Mouse (Mus musculus): Measurements from ENCODE around the gene Adcy4. TPM values are rescaled to one million over a fixed set of nuclear protein-coding genes. Genes with fewer than 3 reads are reported as not detected.
A peak's percentile ranks its signal among the peaks of the same experiment; 100 is the strongest.

The Adcy4 gene
- polyA plus RNA-seq (2015; fragmentation: Nextera tagmentation; extraction: Ambion mirVana) = 20.0 and 20.8 TPM in 2 replicates

DNA sequence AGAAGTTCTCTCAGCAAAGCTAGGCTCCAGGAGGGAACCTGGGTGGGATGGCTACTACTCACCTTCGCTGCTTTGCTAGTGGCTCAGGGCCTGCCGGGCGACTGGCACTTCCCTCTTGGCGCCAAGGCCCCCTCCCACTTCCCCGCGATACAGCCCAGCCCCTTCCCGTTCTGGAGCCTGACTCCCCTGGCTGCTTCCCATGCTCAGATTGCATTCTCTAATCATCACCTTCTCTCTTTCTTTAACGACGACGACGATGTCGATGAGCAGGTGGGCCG is at the start of gene Adcy4:
Gene Adcy4 (minus strand): TSS at position 138 of the 278 bp plus-strand sequence.
- Histone ChIP-seq H3K4me3 (ENCODE audit: low read length) (peak within 1 kb of the TSS; percentile 56), H3K36me3 (ENCODE audit: control insufficient read depth, insufficient read depth, low read length) (no peaks in the 10 kb centered on the region), H3K4me2 (ENCODE audit: low read depth, low read length) (peak within 1 kb of the TSS; percentile 76), H3K27ac (ENCODE audit: low read length) (peak within 1 kb of the TSS; percentile 83), H3K9me3 (ENCODE audit: control insufficient read depth, low read length) (no peaks in the 10 kb centered on the region), H3K27me3 (ENCODE audit: control insufficient read depth, insufficient read depth, low read depth, low read length) (peaks cover 13% of the 10 kb centered on the region), H3K4me1 (replicated peaks; ENCODE audit: control insufficient read depth, insufficient read depth, low read length) (peaks cover 23% of the 10 kb centered on the region), H3K9ac (ENCODE audit: low read length) (peak within 1 kb of the TSS; percentile 72)
- 6% methylated on average over 13 of the region's 13 CpGs for WGBS
- ATAC-seq (ENCODE audit: low read depth) = 0 out of 2 replicates have a peak, but pooled peaks have one; percentile 24

DNA sequence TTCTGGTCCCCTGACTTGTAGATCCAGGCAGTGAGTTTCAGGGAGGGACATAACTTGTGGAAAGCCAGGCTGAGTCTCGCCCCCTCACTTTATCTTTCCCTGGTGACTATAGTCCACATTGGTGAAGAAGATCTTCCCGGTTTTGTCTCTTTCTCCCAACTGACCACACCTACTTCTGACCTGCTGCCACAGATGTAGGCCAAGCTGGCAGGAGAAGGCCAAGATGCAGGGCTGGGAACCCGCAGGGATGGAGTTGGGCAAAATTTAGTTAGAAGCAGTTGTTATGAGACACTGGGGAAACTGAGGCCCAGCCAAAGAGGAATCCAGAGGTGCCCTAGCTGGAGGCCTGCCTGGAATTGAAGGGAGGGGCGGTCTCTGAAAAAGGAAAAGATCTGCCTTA is 49.2 kb upstream of the Adcy4 start:
- no peak overlapping the region for H3K9ac ChIP-seq (ENCODE audit: low read length)
- H3K4me1 ChIP-seq (replicated peaks; ENCODE audit: control insufficient read depth, insufficient read depth, low read length) = peaks cover 19% of the 10 kb centered on the region
- no peaks in the 10 kb centered on the region for H3K27me3 ChIP-seq (ENCODE audit: control insufficient read depth, insufficient read depth, low read depth, low read length)
- no peak overlapping the region for H3K4me3 ChIP-seq (ENCODE audit: low read length)
- ATAC-seq (ENCODE audit: low read depth) = no peak
- H3K4me2 ChIP-seq (ENCODE audit: low read depth, low read length) = no peak overlapping the region
- 78% methylated on average over 4 of the region's 4 CpGs for WGBS
- no peaks in the 10 kb centered on the region for H3K9me3 ChIP-seq (ENCODE audit: control insufficient read depth, low read length)
- H3K27ac ChIP-seq (ENCODE audit: low read length) = no peak overlapping the region
- peaks cover 16% of the 10 kb centered on the region; the same call in 1 of the 2 replicates for H3K36me3 ChIP-seq (ENCODE audit: control insufficient read depth, insufficient read depth, low read length)

DNA sequence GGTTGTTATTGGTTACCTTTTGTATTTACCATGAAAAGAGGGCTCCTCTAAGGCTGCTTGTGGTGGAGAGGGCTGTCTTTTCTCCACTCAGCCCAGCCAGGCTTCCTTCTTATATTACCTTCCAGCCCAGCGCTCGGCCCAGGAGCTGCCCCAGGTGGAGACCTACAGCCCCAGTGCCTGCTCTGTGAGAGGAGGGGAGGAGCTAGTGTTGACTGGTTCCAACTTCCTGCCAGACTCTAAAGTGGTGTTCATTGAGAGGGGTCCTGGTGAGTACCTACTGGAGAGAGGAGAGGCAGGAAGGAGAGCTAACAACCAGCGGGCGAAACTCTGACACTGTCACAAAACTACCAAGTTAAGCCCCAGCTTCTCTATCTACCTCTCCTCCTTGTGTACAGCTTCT is 46.4 kb upstream of the Adcy4 start:
- peaks cover 16% of the 10 kb centered on the region; the same call in 1 of the 2 replicates for H3K36me3 ChIP-seq (ENCODE audit: control insufficient read depth, insufficient read depth, low read length)
- no peaks in the 10 kb centered on the region for H3K27me3 ChIP-seq (ENCODE audit: control insufficient read depth, insufficient read depth, low read depth, low read length)
- H3K9me3 ChIP-seq (ENCODE audit: control insufficient read depth, low read length) = no peaks in the 10 kb centered on the region
- H3K4me1 ChIP-seq (replicated peaks; ENCODE audit: control insufficient read depth, insufficient read depth, low read length) = peaks cover 32% of the 10 kb centered on the region
- H3K4me3 ChIP-seq (ENCODE audit: low read length) = no peak overlapping the region
- WGBS = 46% methylated on average over 4 of the region's 4 CpGs
- no peak overlapping the region for H3K9ac ChIP-seq (ENCODE audit: low read length)
- H3K4me2 ChIP-seq (ENCODE audit: low read depth, low read length) = no peak overlapping the region
- peak; percentile 50 for ATAC-seq (ENCODE audit: low read depth)
- 0 out of 2 replicates have a peak overlapping the region, but pooled peaks have one; percentile 25 for H3K27ac ChIP-seq (ENCODE audit: low read length)

DNA sequence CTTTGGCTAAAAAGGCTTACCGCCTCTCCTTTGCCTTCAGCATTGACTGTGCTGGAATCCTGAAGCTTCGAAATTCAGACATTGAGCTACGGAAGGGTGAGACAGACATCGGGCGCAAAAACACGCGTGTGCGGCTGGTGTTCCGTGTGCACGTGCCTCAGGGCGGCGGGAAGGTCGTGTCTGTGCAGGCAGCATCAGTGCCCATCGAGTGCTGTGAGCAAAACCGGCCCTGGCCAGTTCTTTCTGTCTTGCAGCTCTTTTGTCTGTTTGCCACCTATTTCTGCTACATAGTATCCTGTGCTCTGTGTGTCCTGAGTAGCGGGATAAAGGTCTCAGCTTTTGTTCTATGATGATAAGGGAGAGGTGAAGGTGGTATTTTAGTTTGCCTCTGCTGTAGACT is 46.0 kb upstream of the Adcy4 start:
- H3K9me3 ChIP-seq (ENCODE audit: control insufficient read depth, low read length) = no peaks in the 10 kb centered on the region
- no peak for ATAC-seq (ENCODE audit: low read depth)
- H3K9ac ChIP-seq (ENCODE audit: low read length) = no peak overlapping the region
- H3K27ac ChIP-seq (ENCODE audit: low read length) = no peak overlapping the region
- peaks cover 16% of the 10 kb centered on the region; the same call in 1 of the 2 replicates for H3K36me3 ChIP-seq (ENCODE audit: control insufficient read depth, insufficient read depth, low read length)
- peaks cover 31% of the 10 kb centered on the region for H3K4me1 ChIP-seq (replicated peaks; ENCODE audit: control insufficient read depth, insufficient read depth, low read length)
- 87% methylated on average over 16 of the region's 16 CpGs for WGBS
- H3K4me3 ChIP-seq (ENCODE audit: low read length) = no peak overlapping the region
- no peak overlapping the region for H3K4me2 ChIP-seq (ENCODE audit: low read depth, low read length)
- no peaks in the 10 kb centered on the region for H3K27me3 ChIP-seq (ENCODE audit: control insufficient read depth, insufficient read depth, low read depth, low read length)

DNA sequence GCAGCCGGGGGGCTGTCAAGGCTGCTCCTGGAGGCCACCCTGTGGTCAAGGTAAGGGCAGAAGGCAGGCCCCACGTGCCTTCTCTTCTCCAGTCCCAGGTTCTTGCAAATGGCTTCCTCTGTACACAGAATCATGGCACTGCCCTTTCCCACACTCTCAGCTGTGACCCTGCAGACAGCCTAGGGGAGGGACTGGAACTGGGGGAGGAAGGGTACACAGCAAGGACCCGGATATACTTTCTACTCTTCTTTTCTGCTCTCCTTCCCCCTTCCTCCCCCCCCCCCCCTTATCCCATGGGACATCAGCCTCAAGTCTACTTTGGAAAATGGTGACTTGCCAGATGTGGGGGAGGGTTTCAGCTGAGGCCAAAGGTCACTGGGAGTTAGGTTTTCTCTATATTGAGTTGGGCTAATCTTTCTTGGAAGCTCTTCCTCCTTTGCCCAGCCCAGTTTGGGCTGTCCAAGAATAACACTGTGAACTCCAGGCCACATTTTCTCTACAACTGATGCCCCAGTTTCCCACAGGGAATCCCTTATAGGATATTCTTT is 44.9 kb upstream of the Adcy4 start:
- WGBS = 47% methylated on average over 3 of the region's 3 CpGs
- no peaks in the 10 kb centered on the region for H3K9me3 ChIP-seq (ENCODE audit: control insufficient read depth, low read length)
- H3K36me3 ChIP-seq (ENCODE audit: control insufficient read depth, insufficient read depth, low read length) = peaks cover 16% of the 10 kb centered on the region; the same call in 1 of the 2 replicates
- no peak for ATAC-seq (ENCODE audit: low read depth)
- H3K4me2 ChIP-seq (ENCODE audit: low read depth, low read length) = peak overlapping the region; percentile 29; the same call in 1 of the 2 replicates
- H3K4me3 ChIP-seq (ENCODE audit: low read length) = no peak overlapping the region
- no peak overlapping the region; the same call in 1 of the 2 replicates for H3K9ac ChIP-seq (ENCODE audit: low read length)
- H3K27me3 ChIP-seq (ENCODE audit: control insufficient read depth, insufficient read depth, low read depth, low read length) = no peaks in the 10 kb centered on the region
- H3K27ac ChIP-seq (ENCODE audit: low read length) = no peak overlapping the region
- H3K4me1 ChIP-seq (replicated peaks; ENCODE audit: control insufficient read depth, insufficient read depth, low read length) = peaks cover 28% of the 10 kb centered on the region

DNA sequence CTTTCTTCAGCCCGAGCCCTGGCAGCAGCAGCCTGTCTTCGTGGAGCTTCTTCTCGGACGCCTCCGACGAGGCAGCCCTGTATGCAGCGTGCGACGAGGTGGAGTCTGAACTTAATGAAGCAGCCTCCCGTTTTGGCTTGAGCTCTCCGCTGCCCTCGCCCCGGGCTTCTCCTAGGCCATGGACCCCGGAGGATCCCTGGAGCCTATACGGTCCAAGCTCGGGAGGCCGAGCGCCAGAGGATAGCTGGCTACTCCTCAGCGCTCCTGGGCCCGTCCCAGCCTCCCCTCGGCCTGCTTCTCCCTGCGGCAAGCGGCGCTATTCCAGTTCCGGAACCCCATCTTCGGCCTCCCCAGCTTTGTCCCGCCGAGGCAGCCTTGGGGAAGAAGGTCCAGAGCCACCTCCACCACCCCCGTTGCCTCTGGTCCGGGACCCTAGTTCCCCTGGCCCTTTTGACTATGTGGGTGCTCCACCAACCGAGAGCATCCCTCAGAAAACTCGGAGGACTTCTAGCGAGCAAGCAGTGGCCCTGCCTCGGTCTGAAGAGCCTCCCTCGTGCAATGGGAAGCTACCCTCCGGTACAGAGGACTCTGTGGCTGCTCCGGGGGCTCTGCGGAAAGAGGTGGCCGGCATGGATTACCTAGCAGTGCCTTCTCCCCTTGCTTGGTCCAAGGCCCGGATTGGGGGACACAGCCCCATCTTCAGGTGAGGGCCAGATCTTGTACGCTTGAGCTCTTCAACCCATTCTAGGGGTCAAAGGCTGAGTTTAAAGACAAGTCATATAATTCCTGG is 42.9 kb upstream of the Adcy4 start:
- H3K4me1 ChIP-seq (replicated peaks; ENCODE audit: control insufficient read depth, insufficient read depth, low read length) = peaks cover 32% of the 10 kb centered on the region
- peak overlapping the region; percentile 69 for H3K4me3 ChIP-seq (ENCODE audit: low read length)
- no peak for ATAC-seq (ENCODE audit: low read depth)
- H3K36me3 ChIP-seq (ENCODE audit: control insufficient read depth, insufficient read depth, low read length) = peaks cover 13% of the 10 kb centered on the region; the same call in 1 of the 2 replicates
- H3K27ac ChIP-seq (ENCODE audit: low read length) = 0 out of 2 replicates have a peak overlapping the region, but pooled peaks have one; percentile 19
- peak overlapping the region; percentile 60 for H3K4me2 ChIP-seq (ENCODE audit: low read depth, low read length)
- no peaks in the 10 kb centered on the region for H3K27me3 ChIP-seq (ENCODE audit: control insufficient read depth, insufficient read depth, low read depth, low read length)
- WGBS = 18% methylated on average over 39 of the region's 41 CpGs
- H3K9me3 ChIP-seq (ENCODE audit: control insufficient read depth, low read length) = no peaks in the 10 kb centered on the region
- H3K9ac ChIP-seq (ENCODE audit: low read length) = peak overlapping the region; percentile 87

DNA sequence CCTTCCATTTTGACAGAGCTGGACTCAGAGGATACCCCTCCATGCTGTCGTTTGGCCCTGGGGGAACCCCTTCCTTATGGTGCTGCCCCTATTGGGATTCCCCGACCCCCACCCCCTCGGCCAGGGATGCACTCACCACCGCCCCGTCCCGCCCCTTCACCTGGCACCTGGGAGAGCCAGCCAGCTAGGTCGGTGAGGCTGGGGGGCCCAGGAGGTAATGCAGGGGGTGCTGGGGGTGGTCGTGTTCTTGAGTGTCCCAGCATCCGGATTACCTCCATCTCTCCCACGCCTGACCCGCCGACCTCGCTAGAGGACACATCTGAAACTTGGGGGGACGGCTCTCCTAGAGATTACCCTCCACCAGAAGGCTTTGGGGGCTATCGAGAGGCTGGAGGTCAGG is 42.2 kb upstream of the Adcy4 start:
- Histone ChIP-seq H3K4me2 (ENCODE audit: low read depth, low read length) (peak overlapping the region; percentile 60), H3K9ac (ENCODE audit: low read length) (peak overlapping the region; percentile 87), H3K27ac (ENCODE audit: low read length) (peak overlapping the region; percentile 72), H3K9me3 (ENCODE audit: control insufficient read depth, low read length) (no peaks in the 10 kb centered on the region), H3K27me3 (ENCODE audit: control insufficient read depth, insufficient read depth, low read depth, low read length) (no peaks in the 10 kb centered on the region), H3K36me3 (ENCODE audit: control insufficient read depth, insufficient read depth, low read length) (peaks cover 11% of the 10 kb centered on the region; the same call in 1 of the 2 replicates), H3K4me1 (replicated peaks; ENCODE audit: control insufficient read depth, insufficient read depth, low read length) (peaks cover 32% of the 10 kb centered on the region), H3K4me3 (ENCODE audit: low read length) (peak overlapping the region; percentile 69)
- WGBS = 4% methylated on average over 15 of the region's 15 CpGs
- ATAC-seq (ENCODE audit: low read depth) = no peak

DNA sequence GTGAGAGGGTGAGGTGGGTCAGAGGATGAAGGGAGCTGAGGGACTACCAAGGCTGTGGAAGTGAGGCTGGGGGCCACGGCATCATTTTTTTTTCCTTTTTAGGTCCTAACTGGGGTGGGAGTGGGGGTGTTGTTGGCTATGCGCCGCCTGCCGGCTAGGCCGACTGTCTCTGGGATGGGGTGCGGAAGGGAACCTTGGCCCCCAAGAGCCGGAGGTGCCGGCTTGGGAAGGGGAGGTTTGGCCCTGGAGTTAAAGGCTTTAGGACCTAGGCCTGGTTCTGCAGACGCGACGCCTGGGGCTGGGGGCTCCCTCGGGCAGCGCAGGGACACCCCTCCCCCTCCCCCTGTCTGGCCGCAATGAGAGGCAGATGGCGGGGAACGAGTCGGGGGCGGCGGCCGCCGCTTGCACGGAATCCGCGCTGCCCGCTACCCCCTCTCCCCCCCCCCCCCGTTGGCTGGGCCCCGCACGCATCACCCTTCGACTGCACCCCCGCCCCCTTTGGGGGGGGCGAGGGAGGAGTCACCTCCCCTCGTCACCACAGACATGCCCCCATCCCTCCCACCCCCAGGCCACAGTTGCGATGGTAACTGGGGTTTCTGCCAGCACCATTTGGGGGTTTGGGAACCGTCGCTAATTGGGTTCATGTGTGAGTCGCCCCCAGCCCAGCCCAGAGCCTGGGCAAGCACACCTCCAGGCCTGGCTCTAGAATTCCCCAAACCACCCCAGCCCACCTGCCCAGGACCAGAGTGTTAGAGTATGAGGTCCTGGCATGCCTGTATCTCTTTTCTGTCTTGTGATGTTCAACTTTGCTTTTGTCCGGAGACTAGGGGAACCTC is 41.5 kb upstream of the Adcy4 start:
- H3K4me1 ChIP-seq (replicated peaks; ENCODE audit: control insufficient read depth, insufficient read depth, low read length) = peaks cover 32% of the 10 kb centered on the region
- H3K9me3 ChIP-seq (ENCODE audit: control insufficient read depth, low read length) = no peaks in the 10 kb centered on the region
- 2% methylated on average over 15 of the region's 37 CpGs for WGBS
- peaks cover 9% of the 10 kb centered on the region; the same call in 1 of the 2 replicates for H3K36me3 ChIP-seq (ENCODE audit: control insufficient read depth, insufficient read depth, low read length)
- H3K27me3 ChIP-seq (ENCODE audit: control insufficient read depth, insufficient read depth, low read depth, low read length) = no peaks in the 10 kb centered on the region
- peak; percentile 2; the same call in 1 of the 2 replicates for ATAC-seq (ENCODE audit: low read depth)
- peak overlapping the region; percentile 69 for H3K4me3 ChIP-seq (ENCODE audit: low read length)
- peak overlapping the region; percentile 87 for H3K9ac ChIP-seq (ENCODE audit: low read length)
- peak overlapping the region; percentile 98 for H3K27ac ChIP-seq (ENCODE audit: low read length)
- peak overlapping the region; percentile 60 for H3K4me2 ChIP-seq (ENCODE audit: low read depth, low read length)
